Mouse (Mus musculus) monocyte, adult 2 months (primary cell): Measurements from ENCODE around the gene Nr6a1.

ENCODE experiments used
- DNase-seq, 2 experiments: peaks; one replicate each; pipeline ENCODE4 v3.0.0; 2022; ENCODE audit warnings: low spot score in 2 of 2, low read depth in 1 of 2

Gene Nr6a1

GRCm38 (mm10) chr2:38719354-38719753, 208.1 kb downstream of the Nr6a1 start:
- DNase-seq: no peak

GRCm38 (mm10) chr2:38718676-38719075, 208.8 kb downstream of the Nr6a1 start:
- DNase-seq: no peak

- DNase-seq: no peak
Observed at GRCm38 (mm10) chr2:38717436-38717835, 210.1 kb downstream of the Nr6a1 start.

GRCm38 (mm10) chr2:38714324-38714723, 213.2 kb downstream of the Nr6a1 start, which contains the start of gene Nr5a1:
Gene Nr5a1 (minus strand): TSS chr2:38714542.
- no peak for DNase-seq

GRCm38 (mm10) chr2:38713596-38713995, 213.9 kb downstream of the Nr6a1 start:
- DNase-seq: no peak

- DNase-seq: no peak
Observed at GRCm38 (mm10) chr2:38712769-38713125, 214.7 kb downstream of the Nr6a1 start.

- no peak for DNase-seq
Observed at GRCm38 (mm10) chr2:38712076-38712768, 215.3 kb downstream of the Nr6a1 start.

- DNase-seq: no peak
Observed at GRCm38 (mm10) chr2:38711421-38711861, 216.0 kb downstream of the Nr6a1 start.

- DNase-seq: no peak
Observed at GRCm38 (mm10) chr2:38710304-38711241, 216.9 kb downstream of the Nr6a1 start.

GRCm38 (mm10) chr2:38708907-38709688, 218.4 kb downstream of the Nr6a1 start:
- no peak for DNase-seq

GRCm38 (mm10) chr2:38706661-38707060, 220.8 kb downstream of the Nr6a1 start:
- DNase-seq: no peak

GRCm38 (mm10) chr2:38705036-38705435, 222.5 kb downstream of the Nr6a1 start:
- DNase-seq: no peak

- DNase-seq: no peak
Observed at GRCm38 (mm10) chr2:38704336-38704735, 223.2 kb downstream of the Nr6a1 start.

- no peak for DNase-seq
Observed at GRCm38 (mm10) chr2:38700177-38700576, 227.3 kb downstream of the Nr6a1 start.

GRCm38 (mm10) chr2:38698623-38699022, 228.9 kb downstream of the Nr6a1 start:
- DNase-seq: no peak

GRCm38 (mm10) chr2:38697128-38698120, 230.1 kb downstream of the Nr6a1 start:
- DNase-seq: no peak

- DNase-seq: no peak
Observed at GRCm38 (mm10) chr2:38695770-38696169, 231.7 kb downstream of the Nr6a1 start.

- DNase-seq: no peak
Observed at GRCm38 (mm10) chr2:38691542-38691941, 235.9 kb downstream of the Nr6a1 start.

- DNase-seq: no peak
Observed at GRCm38 (mm10) chr2:38689881-38690280, 237.6 kb downstream of the Nr6a1 start.
